Mouse (Mus musculus) T-helper 2 cell (primary cell): Measurements from ENCODE around the gene Rasgrp4.
"Not testable (repeated sequence)": the region's sequence is repeated elsewhere in the genome, so short reads cannot be mapped to it uniquely, and the experiment has no call there.

ENCODE experiments used
- in situ Hi-C: fragments of 300-600 bp; cut with MboI, MseI; formaldehyde crosslinking; loops from one replicate; pipeline ENCODE4 v1.15.1; 2025; ENCODE audit warnings: high pct_unique_total_duplicates

Gene Rasgrp4

GRCm38 (mm10) chr7:29172390-29173016 is 37.9 kb downstream of the Rasgrp4 start:
- in situ Hi-C loops = loop anchor here (5.0 kb wide), 1 partner anchor 45 kb away; the partner anchor contains the start of gene Ryr1

GRCm38 (mm10) chr7:29178106-29178505 is 43.5 kb downstream of the Rasgrp4 start:
- in situ Hi-C loops = no loop called here

GRCm38 (mm10) chr7:29179323-29179722 is 44.7 kb downstream of the Rasgrp4 start:
- in situ Hi-C loops = no loop called here

- in situ Hi-C loops = no loop called here
Measured at GRCm38 (mm10) chr7:29180077-29180853, 45.6 kb downstream of the Rasgrp4 start, which contains the start of gene Psmd8. Gene Psmd8, minus strand, starts transcription at chr7:29180701.

GRCm38 (mm10) chr7:29180854-29181236 is 46.2 kb downstream of the Rasgrp4 start:
- in situ Hi-C loops = no loop called here

- in situ Hi-C loops = not testable (repeated sequence)
Measured at GRCm38 (mm10) chr7:29181323-29181722, 46.7 kb downstream of the Rasgrp4 start.

GRCm38 (mm10) chr7:29194230-29194629 is 59.6 kb downstream of the Rasgrp4 start:
- in situ Hi-C loops = not testable (repeated sequence)

- in situ Hi-C loops = no loop called here
Measured at GRCm38 (mm10) chr7:29202577-29202976, 67.9 kb downstream of the Rasgrp4 start.
